Mouse (Mus musculus) embryonic fibroblast, embryonic 13.5 days (primary cell): ENCODE results near the gene Dao.

Source experiments
- CTCF ChIP-seq: IDR thresholded peaks from 2 replicates; pipeline ENCODE4 v1.5.1; 2011; ENCODE audit warnings: mild to moderate bottlenecking, control low read depth, low read length, moderate library complexity, borderline replicate concordance; ENCODE audit not compliant: insufficient read depth
- POLR2A ChIP-seq: IDR thresholded peaks from 2 replicates; pipeline ENCODE4 v1.6.1; 2011; ENCODE audit warnings: low read depth, mild to moderate bottlenecking, control low read depth, low read length, moderate library complexity

- TF ChIP-seq CTCF (no peak), POLR2A (no peak)
Observed at GRCm38 (mm10) chr5:114072262-114072661, 68.8 kb downstream of the Dao start.
